Mouse (Mus musculus) hematopoietic stem cell, adult 5-6 weeks (primary cell): ENCODE results near the gene Gfm1. TPM values are rescaled to one million over a fixed set of nuclear protein-coding genes. Genes with fewer than 3 reads are reported as not detected.

Source experiments
- ATAC-seq, 2 experiments: fragments of 125-278 bp in 1 of 2; replicated peaks in 1 of 2; 2 replicates each; pipeline ENCODE4 v1.8.0; 2016 to 2017; ENCODE audit warnings: inconsistent platforms in 2 of 2, mild to moderate bottlenecking in 2 of 2, moderate number of reproducible peaks in 2 of 2, low read depth in 1 of 2, moderate TSS enrichment in 1 of 2; ENCODE audit not compliant: low FRiP score in 2 of 2, poor library complexity in 2 of 2, severe bottlenecking in 2 of 2, insufficient read depth in 1 of 2, low TSS enrichment in 1 of 2
- total RNA-seq: library from RNA; stranded (forward); fragments of 172-1452, 232-1000 nt; gene quantifications from 2 replicates; pipeline ENCODE4 v1.2.3, GENCODE M21; 2017

Gene Gfm1
- total RNA-seq, 1 experiment from 2014 or later, result 83.5 TPM

DNA sequence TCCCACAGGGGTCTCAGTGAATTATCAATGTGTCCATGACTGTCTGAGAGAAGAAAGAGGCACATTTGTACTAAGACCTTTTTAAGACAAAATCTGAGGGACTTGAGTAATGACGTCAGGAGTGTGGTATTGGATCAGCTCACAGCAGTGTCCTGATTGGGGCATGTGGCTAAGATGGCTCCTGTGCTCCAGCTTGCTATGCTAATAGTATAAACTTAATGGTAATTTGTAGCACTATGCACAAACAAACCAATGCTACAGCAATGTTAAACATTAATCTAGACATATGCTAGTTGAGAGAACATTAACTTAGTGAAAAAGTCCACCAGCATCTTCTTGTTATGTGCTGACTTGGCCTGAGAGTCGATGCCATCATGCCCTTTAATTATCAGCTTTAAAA lies 55.3 kb downstream of the Gfm1 start:
- ATAC-seq, result no peak

DNA sequence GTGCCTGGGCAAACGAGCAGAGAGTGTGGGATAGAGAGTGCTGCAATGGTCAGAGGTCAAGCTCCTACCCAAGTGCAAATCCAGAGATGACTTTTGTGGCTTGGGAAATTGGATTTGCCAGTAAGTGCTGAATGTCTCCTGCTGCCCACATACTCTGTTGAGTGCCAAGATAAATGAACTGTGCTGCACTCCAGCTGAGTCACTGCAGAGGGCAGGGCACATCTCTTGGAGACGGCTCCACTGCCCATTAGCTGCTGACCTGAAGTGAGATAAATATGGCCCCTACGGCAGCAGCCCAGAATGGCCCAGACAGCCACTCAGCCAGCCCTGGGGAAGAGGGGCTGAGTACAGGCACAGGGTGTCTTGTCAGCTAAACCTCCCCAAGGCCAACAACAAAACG lies 60.3 kb downstream of the Gfm1 start:
- ATAC-seq, result no peak; a peak in 1 of 4 replicates

DNA sequence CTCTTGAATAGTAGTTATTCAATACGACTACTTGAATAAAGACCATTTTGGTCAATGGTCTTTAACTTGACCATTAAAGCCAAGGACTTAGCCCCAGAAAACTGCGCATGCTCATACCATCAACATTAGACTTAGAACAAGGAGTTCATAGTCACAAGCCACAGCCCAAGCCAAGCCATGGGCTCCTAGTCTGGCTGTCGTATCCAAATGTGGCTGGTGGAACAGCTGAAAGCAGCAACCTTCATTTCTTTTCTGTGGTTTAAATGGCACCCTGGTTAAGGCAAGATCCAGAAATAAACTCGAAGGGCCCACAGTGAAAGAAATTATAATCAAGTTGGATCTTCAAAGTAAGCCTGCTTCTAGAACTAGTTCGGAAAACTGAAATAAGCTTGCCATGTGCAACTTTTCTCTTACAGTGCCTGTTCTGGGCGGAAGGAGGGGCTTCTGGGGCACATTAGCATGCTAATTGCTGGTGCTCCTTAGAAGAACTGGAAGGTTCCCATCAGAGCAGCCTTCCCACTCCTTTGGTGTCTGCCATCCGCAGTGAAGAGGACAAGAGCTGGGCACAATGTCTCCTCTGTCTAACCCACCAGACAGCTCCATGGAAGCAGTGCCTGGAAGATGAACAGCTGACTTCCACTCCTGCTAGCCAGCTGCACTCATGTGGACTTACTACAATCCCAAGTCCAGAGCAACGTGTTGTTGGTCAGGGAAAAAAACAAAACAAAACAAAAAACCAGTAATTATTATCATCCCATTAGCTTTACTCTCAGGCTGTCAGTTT lies 62.4 kb downstream of the Gfm1 start:
- ATAC-seq, result no peak

DNA sequence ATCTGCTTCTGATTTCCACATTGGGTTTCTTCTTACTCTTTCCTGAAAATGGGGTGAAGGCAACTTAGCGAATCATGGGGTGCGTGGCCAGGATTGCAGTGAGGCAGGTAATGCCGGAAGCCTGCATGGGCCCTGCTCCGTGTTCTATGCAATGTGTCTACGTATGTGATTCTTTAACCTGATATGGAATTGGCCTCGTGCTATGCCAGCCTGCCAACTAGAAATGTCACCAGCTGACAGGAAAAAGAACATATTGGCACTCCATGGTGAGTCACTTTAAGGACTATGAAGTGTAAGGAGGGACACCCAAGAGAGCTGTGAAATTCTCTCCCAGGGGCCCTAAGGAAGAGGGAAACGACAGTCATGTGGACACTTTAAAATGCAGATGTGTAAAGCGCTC lies 63.2 kb downstream of the Gfm1 start:
- ATAC-seq, result no peak

- no peak for ATAC-seq
Observed at GRCm38 (mm10) chr3:67496310-67496709, 66.4 kb downstream of the Gfm1 start.

DNA sequence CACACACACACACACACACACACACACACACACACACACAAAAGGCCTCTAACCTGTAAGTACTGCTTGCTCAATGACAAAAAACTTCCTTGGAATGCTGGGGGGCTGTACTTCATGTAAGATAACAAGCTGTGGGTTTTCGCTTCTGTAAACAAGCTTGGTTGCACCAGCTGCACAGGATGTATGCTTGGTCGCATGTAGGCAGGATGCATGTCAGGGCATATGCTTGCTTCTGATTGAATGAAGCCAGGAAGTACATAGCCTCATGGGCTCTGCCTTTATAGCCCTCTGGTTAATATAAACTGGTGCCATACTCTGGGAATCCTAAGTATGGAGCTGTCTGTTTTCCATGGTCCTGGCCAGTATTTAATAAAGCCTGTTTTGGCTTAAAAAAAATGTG lies 68.1 kb downstream of the Gfm1 start:
- ATAC-seq, result no peak

DNA sequence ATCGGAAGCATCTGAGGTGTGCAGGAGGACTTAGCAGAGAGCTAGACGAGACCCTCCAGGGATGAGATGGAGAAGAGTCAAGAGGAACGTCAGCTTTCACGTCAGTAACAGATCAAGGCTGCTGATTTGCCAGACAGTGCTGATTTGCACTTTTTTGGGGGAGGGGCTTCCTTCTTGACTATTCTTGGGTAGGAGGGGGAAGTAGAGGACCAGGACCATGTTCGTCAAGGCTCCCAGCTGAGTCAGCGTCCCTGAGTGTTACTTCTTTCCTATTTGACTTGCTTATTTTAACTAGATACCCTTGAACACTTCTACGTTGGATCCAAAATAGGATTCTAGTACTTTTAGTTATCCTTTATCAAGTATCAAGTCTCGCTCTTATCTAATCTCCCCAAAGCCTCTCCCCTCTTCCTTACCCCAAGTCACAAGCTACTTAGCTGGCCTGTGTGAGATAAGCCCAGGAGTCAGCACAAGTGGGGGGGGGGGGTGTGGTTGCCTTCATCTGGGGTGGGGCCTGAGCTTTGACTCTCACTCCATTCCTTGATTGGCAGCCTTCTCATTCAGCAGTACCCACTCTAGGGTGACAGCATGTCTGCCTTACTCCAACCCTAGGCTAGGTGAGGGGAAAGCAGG lies 69.0 kb downstream of the Gfm1 start:
- no peak for ATAC-seq

- no peak for ATAC-seq
Observed at GRCm38 (mm10) chr3:67499406-67499791, 69.5 kb downstream of the Gfm1 start.

DNA sequence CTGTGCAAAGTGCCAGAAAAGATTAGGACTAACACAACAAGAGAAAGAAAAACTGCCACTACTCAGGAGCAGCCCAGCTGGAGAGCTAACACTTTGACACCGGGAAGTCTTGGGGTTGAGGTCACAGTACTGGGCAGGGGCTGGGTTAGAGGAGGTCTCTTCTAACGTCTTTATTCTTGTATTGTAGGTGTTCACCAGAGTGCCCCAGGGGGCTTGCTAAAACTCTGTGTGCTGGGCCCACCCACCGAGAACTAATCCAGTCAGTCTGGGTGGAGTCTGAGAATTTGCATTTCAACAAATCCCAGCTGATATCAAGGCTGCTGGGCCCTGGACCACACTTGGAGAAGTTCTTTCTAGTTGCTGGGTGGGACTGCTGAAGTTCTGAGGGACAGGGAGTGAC lies 74.0 kb downstream of the Gfm1 start:
- no peak for ATAC-seq

GRCm38 (mm10) chr3:67505286-67505685 lies 75.4 kb downstream of the Gfm1 start:
- no peak for ATAC-seq

GRCm38 (mm10) chr3:67508216-67508892 lies 78.5 kb downstream of the Gfm1 start:
- no peak for ATAC-seq

GRCm38 (mm10) chr3:67512807-67513206 lies 82.9 kb downstream of the Gfm1 start:
- peak; percentile 80 to 81 for ATAC-seq

DNA sequence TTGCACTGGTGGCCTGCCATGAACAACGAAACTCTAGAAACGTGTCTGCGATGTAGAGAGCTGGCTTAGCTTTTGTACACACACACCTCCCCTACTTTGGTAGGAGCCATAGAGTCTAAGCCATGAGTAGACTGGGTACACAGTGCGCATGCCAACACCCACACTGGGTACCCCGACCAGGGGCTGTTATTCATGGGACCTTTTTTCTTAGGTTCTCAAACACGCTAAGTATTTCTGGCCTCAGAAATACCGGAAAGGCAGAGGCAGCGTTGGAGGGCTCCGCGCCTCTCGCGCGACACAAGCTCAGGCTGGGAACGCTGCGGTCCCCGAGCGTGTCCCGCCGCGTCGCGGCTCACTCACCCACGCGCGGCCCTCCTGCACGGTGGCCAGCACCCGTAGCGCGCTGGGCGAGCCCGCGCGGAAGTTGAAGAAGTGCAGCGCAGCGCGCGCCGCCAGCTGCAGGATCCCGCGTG lies 84.9 kb downstream of the Gfm1 start:
- peak; percentile 22 to 23; a peak in 1 of 4 replicates for ATAC-seq

GRCm38 (mm10) chr3:67515274-67515801 lies 85.4 kb downstream of the Gfm1 start, which contains the start of gene Rarres1:
Gene Rarres1, minus strand, starts transcription at chr3:67515523.
- ATAC-seq, result peak; percentile 51 to 52; a peak in 3 of 4 replicates

- no peak for ATAC-seq
Observed at GRCm38 (mm10) chr3:67520568-67521143, 90.8 kb downstream of the Gfm1 start.

GRCm38 (mm10) chr3:67522709-67523108 lies 92.8 kb downstream of the Gfm1 start:
- ATAC-seq, result no peak

GRCm38 (mm10) chr3:67524768-67525167 lies 94.9 kb downstream of the Gfm1 start:
- no peak for ATAC-seq
